In genomic region chr6:119307867-119308413, GRCm38 (mm10) we compare ENCODE assay signal across 20 mouse cellular contexts. TPM values are rescaled to one million over a fixed set of nuclear protein-coding genes. Genes with fewer than 3 reads are reported as not detected.
DNase-seq lines count a peak whose midpoint lies in the region; ATAC-seq and TF ChIP-seq lines count a peak whose summit lies in the region.
"Had no signal": no experiment of that assay in that cellular context is flagged by ENCODE, and none has a peak within 500 bp of the region (broad histone marks: within the 10 kb centered on the region; RNA-seq: fewer than 3 reads in every experiment).

No protein-coding gene starts in this region.

- H3K36me3 ChIP-seq in forebrain, postnatal 0 days (ENCODE audit: insufficient read depth), result no peaks in the 10 kb centered on the region
- H3K36me3 ChIP-seq in forebrain, embryonic 12.5 days (replicated peaks), result no peaks in the 10 kb centered on the region
- H3K36me3 ChIP-seq: heart, embryonic 15.5 days had no signal

- peak; percentile 58 for ATAC-seq in forebrain, postnatal 0 days
- ATAC-seq in forebrain, embryonic 12.5 days (ENCODE audit: low FRiP score), result no peak
- ATAC-seq: activated CD4-positive, CD25-positive, alpha-beta regulatory T cell, adult 4 months; forebrain, embryonic 13.5 days; hindbrain, postnatal 0 days; Patski had no signal

- H3K27me3 ChIP-seq in forebrain, postnatal 0 days (ENCODE audit: insufficient read depth, low read length), result no peaks in the 10 kb centered on the region
- no peaks in the 10 kb centered on the region for H3K27me3 ChIP-seq in forebrain, embryonic 12.5 days
- H3K27me3 ChIP-seq: forebrain, embryonic 13.5 days; Patski had no signal

- H3K9ac ChIP-seq in forebrain, postnatal 0 days, result no peak overlapping the region
- H3K9ac ChIP-seq in forebrain, embryonic 12.5 days, result no peak overlapping the region
- H3K9ac ChIP-seq: forebrain, embryonic 13.5 days; heart, embryonic 15.5 days had no signal

- no peak overlapping the region for H3K4me2 ChIP-seq in forebrain, postnatal 0 days (ENCODE audit: low read depth)
- no peak overlapping the region for H3K4me2 ChIP-seq in forebrain, embryonic 12.5 days
- H3K4me2 ChIP-seq: forebrain, embryonic 13.5 days; heart, embryonic 11.5 days; heart, embryonic 15.5 days had no signal

- no peaks in the 10 kb centered on the region for H3K4me1 ChIP-seq in forebrain, postnatal 0 days (ENCODE audit: insufficient read depth)
- H3K4me1 ChIP-seq in forebrain, embryonic 12.5 days, result 0 out of 2 replicates have a peak, but pooled peaks cover 4% of the 10 kb centered on the region
- H3K4me1 ChIP-seq: heart, embryonic 15.5 days had no signal

- TF ChIP-seq CTCF in forebrain, postnatal 0 days (IDR thresholded peaks at IDR 0.05; ENCODE audit: low read depth), result no peak
- TF ChIP-seq CTCF in left cerebral cortex, adult 2 months (IDR thresholded peaks at IDR 0.05), result no peak

- H3K27ac ChIP-seq in forebrain, postnatal 0 days (ENCODE audit: low read depth, low read length), result 0 out of 2 replicates have a peak overlapping the region, but pooled peaks have one; percentile 4
- no peak overlapping the region for H3K27ac ChIP-seq in forebrain, embryonic 12.5 days
- peak overlapping the region; percentile 55 for H3K27ac ChIP-seq in left cerebral cortex, adult 2 months
- H3K27ac ChIP-seq: forebrain, embryonic 13.5 days; heart, adult 2 months; heart, embryonic 15.5 days; hindbrain, postnatal 0 days had no signal

- H3K4me3 ChIP-seq in forebrain, postnatal 0 days (ENCODE audit: low read depth, low read length), result no peak overlapping the region
- no peak overlapping the region for H3K4me3 ChIP-seq in forebrain, embryonic 12.5 days (replicated peaks)
- no peak overlapping the region for H3K4me3 ChIP-seq in left cerebral cortex, adult 2 months
- H3K4me3 ChIP-seq: forebrain, embryonic 13.5 days; heart, adult 2 months; heart, embryonic 15.5 days had no signal

- WGBS in forebrain, postnatal 0 days, result 41% methylated on average over 10 of the region's 10 CpGs
- WGBS in forebrain, embryonic 12.5 days, result 58% methylated on average over 10 of the region's 10 CpGs

- no peaks in the 10 kb centered on the region for H3K9me3 ChIP-seq in forebrain, postnatal 0 days (ENCODE audit: low read length)
- no peaks in the 10 kb centered on the region for H3K9me3 ChIP-seq in forebrain, embryonic 12.5 days
- H3K9me3 ChIP-seq: forebrain, embryonic 13.5 days; heart, embryonic 15.5 days had no signal

- peak; percentile 26 for DNase-seq in forebrain, postnatal 0 days
- no peak for DNase-seq in left cerebral cortex, adult 2 months (ENCODE audit: extremely low spot score in 1 of 2, low spot score in 2 of 2)
- no peak for DNase-seq in left cerebral cortex, adult 8-10 months (ENCODE audit: low spot score in 2 of 2)
- peak; percentile 50 for DNase-seq in testis, postnatal 14 days (ENCODE audit: low spot score)
- DNase-seq in testis, postnatal 10 days (ENCODE audit: low spot score), result no peak
- DNase-seq in kidney, adult 8-10 months, result no peak
- DNase-seq: adrenal gland, postnatal 14 days; cerebellum, postnatal 10 days; gastrocnemius, postnatal 14 days; heart, adult 2 months; heart, postnatal 14 days had no signal

- intact Hi-C loops in left cerebral cortex, adult 2 months (cut with DNase I), result no loop called here

RNA-seq across cellular contexts. Expression of gene Lrtm2, which starts 22.6 kb away (rescaled TPM):
- 12.8 and 17.8 TPM in 2 replicates for total RNA-seq in forebrain, postnatal 0 days (2014; rRNA removed)
- 8.8 and 12.7 TPM in 2 replicates for polyA plus RNA-seq in forebrain, postnatal 0 days (2015; fragmentation: Nextera tagmentation; extraction: Ambion mirVana)
- polyA plus RNA-seq in forebrain, embryonic 12.5 days (2016; fragmentation: Nextera tagmentation; extraction: Ambion mirVana), result 0.68 and 0.70 TPM in 2 replicates
- 10 to 100 TPM; 60.5 to 63.9 TPM for total RNA-seq in left cerebral cortex, adult 2 months (2021)
- 10 to 100 TPM; 65.9 to 70.9 (median 70.2) TPM for total RNA-seq in left cerebral cortex, adult 8-10 months (2022)
- total RNA-seq: adrenal gland, postnatal 14 days; CH12.LX had no signal
- polyA plus RNA-seq: activated CD4-positive, CD25-positive, alpha-beta regulatory T cell, adult 4 months; embryonic facial prominence, embryonic 11.5 days; heart, embryonic 11.5 days had no signal

Comparison
In these comparisons a context has a peak if more than half of its experiments do, and no peak if none do; other contexts are left out.
1. DNase-seq: peak in forebrain, postnatal 0 days (single experiment) and testis, postnatal 14 days (single experiment); none in left cerebral cortex, adult 2 months (0 of 2), left cerebral cortex, adult 8-10 months (0 of 2), testis, postnatal 10 days (single experiment) and kidney, adult 8-10 months (0 of 2).